Mouse (Mus musculus) intestine, embryonic 16.5 days (tissue): Measurements from ENCODE around the gene Cfap73. TPM values are rescaled to one million over a fixed set of nuclear protein-coding genes. Genes with fewer than 3 reads are reported as not detected.

ENCODE experiments used
- ATAC-seq: fragments of 200-750 bp; cut with Nextera tagmentation; 2 replicates; pipeline ENCODE4 v1.8.0; 2017; ENCODE audit warnings: moderate TSS enrichment, moderate library complexity
- H3K27ac ChIP-seq: fragments of 300-500 bp; sonication (generic); 2 replicates; pipeline ENCODE4 v1.5.1; 2014; ENCODE audit warnings: mild to moderate bottlenecking, low read length
- H3K27me3 ChIP-seq: fragments of 300-500 bp; sonication (generic); replicated peaks from 2 replicates; pipeline ENCODE4 v1.6.1; 2014; ENCODE audit warnings: low read length, control low read depth, mixed read lengths; ENCODE audit not compliant: control insufficient read depth, insufficient read depth
- H3K36me3 ChIP-seq: fragments of 300-500 bp; sonication (generic); 2 replicates; pipeline ENCODE4 v1.6.1; 2014; ENCODE audit warnings: low read length, control low read depth; ENCODE audit not compliant: control insufficient read depth, insufficient read depth
- H3K4me1 ChIP-seq: fragments of 300-500 bp; sonication (generic); 2 replicates; pipeline ENCODE4 v1.6.1; 2014; ENCODE audit warnings: low read length, control low read depth, mixed read lengths; ENCODE audit not compliant: control insufficient read depth, insufficient read depth
- H3K4me2 ChIP-seq: fragments of 300-500 bp; sonication (generic); 2 replicates; pipeline ENCODE4 v1.6.1; 2014; ENCODE audit warnings: low read depth, low read length, control low read depth
- H3K4me3 ChIP-seq: fragments of 300-500 bp; sonication (generic); 2 replicates; pipeline ENCODE4 v1.5.1; 2014; ENCODE audit warnings: mild to moderate bottlenecking, low read length
- H3K9ac ChIP-seq: fragments of 300-500 bp; sonication (generic); 2 replicates; pipeline ENCODE4 v1.6.1; 2014; ENCODE audit warnings: low read depth, low read length
- H3K9me3 ChIP-seq: fragments of 300-500 bp; sonication (generic); 2 replicates; pipeline ENCODE4 v1.6.1; 2016; ENCODE audit warnings: low read length, control low read depth; ENCODE audit not compliant: control insufficient read depth
- WGBS: fragments of 180-500 bp; shearing (Covaris S2); extraction: QIAGEN DNeasy Blood & Tissue Kit; methylation state at CpG from one replicate; pipeline ENCODE4 v1.1.7; 2014; 5-methylcytosine and 5-hydroxymethylcytosine counted together
- polyA plus RNA-seq: library from polyadenylated mRNA; unstranded; fragments of >200 nt; fragmentation: Nextera tagmentation; extraction: Ambion mirVana; gene quantifications from 2 replicates; pipeline ENCODE4 v1.2.1, GENCODE M21; 2015

The Cfap73 gene
- polyA plus RNA-seq, 1 experiment from 2014 or later: not detected

DNA sequence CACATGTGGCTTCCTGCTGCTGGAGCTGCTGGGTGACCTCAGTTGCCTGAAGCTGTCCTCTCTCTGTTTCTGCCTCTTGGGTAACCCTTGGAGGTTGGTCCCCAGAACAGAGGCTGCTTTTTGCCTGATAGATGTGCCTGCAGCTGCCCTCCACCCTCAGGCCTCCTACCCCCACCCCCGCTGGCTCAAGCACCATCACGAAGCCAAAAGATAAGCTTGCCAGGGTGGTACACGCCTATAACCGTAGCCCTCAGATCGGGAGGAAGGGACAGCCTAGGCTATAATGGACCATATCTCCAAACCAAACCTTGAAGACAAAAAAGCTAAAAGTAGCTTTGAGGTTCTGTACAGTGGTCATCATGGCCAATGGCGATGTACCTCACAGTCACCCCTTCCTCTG lies 34.4 kb downstream of the Cfap73 start:
- Histone ChIP-seq H3K27me3 (no peaks in the 10 kb centered on the region), H3K9ac (no peak overlapping the region), H3K4me3 (no peak overlapping the region), H3K9me3 (no peaks in the 10 kb centered on the region), H3K36me3 (no peaks in the 10 kb centered on the region), H3K27ac (no peak overlapping the region), H3K4me1 (no peaks in the 10 kb centered on the region), H3K4me2 (no peak overlapping the region)
- 0 out of 2 replicates have a peak, but pooled peaks have one; percentile 29 for ATAC-seq
- 87% methylated on average over 6 of the region's 6 CpGs for WGBS

DNA sequence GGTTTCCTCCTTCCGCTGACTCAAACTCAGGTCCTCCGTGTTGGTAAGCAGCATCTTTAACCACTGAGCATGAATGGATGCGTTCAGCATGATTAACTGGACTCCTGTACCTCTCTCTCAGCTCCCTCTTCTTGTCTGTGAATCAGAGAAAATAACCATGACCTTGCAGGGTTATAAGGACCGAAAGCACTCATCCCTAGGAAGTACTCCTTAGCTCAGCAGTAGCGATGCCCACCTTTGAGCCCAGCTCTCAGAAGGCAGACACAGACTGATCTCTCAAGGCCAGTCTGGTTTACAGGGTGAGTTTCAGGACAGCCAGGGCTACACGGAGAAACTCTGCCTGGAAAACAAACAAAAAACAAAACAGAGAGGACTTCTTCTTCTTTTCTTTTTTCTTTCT lies 39.5 kb downstream of the Cfap73 start:
- no peak for ATAC-seq
- no peak overlapping the region for H3K9ac ChIP-seq
- no peaks in the 10 kb centered on the region for H3K4me1 ChIP-seq
- no peak overlapping the region for H3K27ac ChIP-seq
- 79% methylated on average over 6 of the region's 6 CpGs for WGBS
- H3K9me3 ChIP-seq: peaks cover 5% of the 10 kb centered on the region
- no peaks in the 10 kb centered on the region for H3K27me3 ChIP-seq
- H3K4me2 ChIP-seq: no peak overlapping the region
- H3K4me3 ChIP-seq: no peak overlapping the region
- no peaks in the 10 kb centered on the region for H3K36me3 ChIP-seq

- H3K4me3 ChIP-seq: no peak overlapping the region
- no peak overlapping the region for H3K9ac ChIP-seq
- H3K4me2 ChIP-seq: no peak overlapping the region
- H3K36me3 ChIP-seq: no peaks in the 10 kb centered on the region
- peaks cover 11% of the 10 kb centered on the region for H3K4me1 ChIP-seq
- peaks cover 5% of the 10 kb centered on the region for H3K9me3 ChIP-seq
- no peak for ATAC-seq
- H3K27ac ChIP-seq: no peak overlapping the region
- whole genome bisulfite sequencing: 71% methylated on average over 7 of the region's 7 CpGs
- no peaks in the 10 kb centered on the region for H3K27me3 ChIP-seq
Measured at GRCm38 (mm10) chr5:120592141-120592540, 41.9 kb downstream of the Cfap73 start.

DNA sequence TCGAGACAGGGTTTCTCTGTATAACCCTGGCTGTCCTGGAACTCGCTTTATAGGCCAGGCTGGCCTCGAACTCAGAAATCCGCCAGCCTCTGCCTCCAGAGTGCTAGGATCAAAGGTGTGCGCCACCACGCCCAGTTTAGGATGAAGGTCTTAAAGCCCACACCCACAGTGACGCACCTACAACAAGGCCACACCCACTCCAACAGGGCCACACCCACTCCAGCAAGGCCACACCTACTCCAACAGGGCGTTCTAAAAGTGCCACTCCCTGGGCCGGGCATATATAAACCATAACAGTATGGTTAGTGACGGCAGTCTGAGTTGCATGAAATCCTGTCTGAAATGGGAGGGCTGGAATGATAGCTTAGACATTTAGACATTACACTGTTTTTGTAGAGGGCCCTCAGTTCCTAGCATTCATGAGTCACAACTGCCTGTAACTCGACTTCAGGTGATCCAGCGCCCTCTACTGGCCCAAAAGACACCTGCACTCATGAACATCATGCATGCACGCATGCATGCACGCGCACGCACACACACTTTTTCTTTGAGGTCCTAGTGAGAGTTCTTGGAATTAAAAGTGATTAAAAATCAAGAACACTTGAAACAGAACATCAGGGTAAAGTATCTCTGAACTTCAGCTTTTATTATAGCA lies 43.6 kb downstream of the Cfap73 start:
- H3K4me2 ChIP-seq: no peak overlapping the region
- no peak overlapping the region for H3K9ac ChIP-seq
- WGBS: 71% methylated on average over 16 of the region's 16 CpGs
- peaks cover 22% of the 10 kb centered on the region for H3K4me1 ChIP-seq
- H3K36me3 ChIP-seq: no peaks in the 10 kb centered on the region
- no peak overlapping the region for H3K4me3 ChIP-seq
- no peak overlapping the region for H3K27ac ChIP-seq
- H3K9me3 ChIP-seq: peaks cover 5% of the 10 kb centered on the region
- no peaks in the 10 kb centered on the region for H3K27me3 ChIP-seq
- ATAC-seq: no peak

GRCm38 (mm10) chr5:120588569-120589094 lies 45.4 kb downstream of the Cfap73 start, which contains the start of the genes Tpcn1 and Iqcd:
Gene Tpcn1 (minus strand): TSS chr5:120588673.
Gene Iqcd (plus strand): TSS chr5:120589016.
- Histone ChIP-seq H3K4me3 (peak within 1 kb of the TSS; percentile 86), H3K36me3 (no peaks in the 10 kb centered on the region), H3K9ac (peak within 1 kb of the TSS; percentile 89), H3K9me3 (peaks cover 5% of the 10 kb centered on the region), H3K27me3 (no peaks in the 10 kb centered on the region), H3K4me1 (peaks cover 22% of the 10 kb centered on the region), H3K27ac (peak within 1 kb of the TSS; percentile 85), H3K4me2 (peak within 1 kb of the TSS; percentile 78)
- ATAC-seq: peak; percentile 97
- WGBS: under 1% methylated on average over 35 of the region's 35 CpGs

- H3K4me1 ChIP-seq: peaks cover 22% of the 10 kb centered on the region
- 0 out of 2 replicates have a peak, but pooled peaks have one; percentile 7 for ATAC-seq
- WGBS: under 1% methylated on average over 28 of the region's 29 CpGs
- H3K4me2 ChIP-seq: peak overlapping the region; percentile 78
- H3K9me3 ChIP-seq: peaks cover 5% of the 10 kb centered on the region
- peak overlapping the region; percentile 86 for H3K4me3 ChIP-seq
- no peaks in the 10 kb centered on the region for H3K27me3 ChIP-seq
- peaks cover 2% of the 10 kb centered on the region; the same call in 1 of the 2 replicates for H3K36me3 ChIP-seq
- H3K27ac ChIP-seq: peak overlapping the region; percentile 85
- peak overlapping the region; percentile 89 for H3K9ac ChIP-seq
Measured at GRCm38 (mm10) chr5:120587940-120588568, 46.0 kb downstream of the Cfap73 start.

GRCm38 (mm10) chr5:120587616-120587926 lies 46.5 kb downstream of the Cfap73 start:
- Histone ChIP-seq H3K36me3 (peaks cover 3% of the 10 kb centered on the region; the same call in 1 of the 2 replicates), H3K4me3 (peak overlapping the region; percentile 86), H3K27me3 (no peaks in the 10 kb centered on the region), H3K9me3 (peaks cover 5% of the 10 kb centered on the region), H3K9ac (peak overlapping the region; percentile 89), H3K4me1 (peaks cover 22% of the 10 kb centered on the region), H3K27ac (peak overlapping the region; percentile 85), H3K4me2 (peak overlapping the region; percentile 78)
- WGBS: 20% methylated on average over 9 of the region's 9 CpGs
- no peak for ATAC-seq

- peak; percentile 27 for ATAC-seq
- peak overlapping the region; percentile 85 for H3K27ac ChIP-seq
- H3K36me3 ChIP-seq: peaks cover 3% of the 10 kb centered on the region; the same call in 1 of the 2 replicates
- peak overlapping the region; percentile 89 for H3K9ac ChIP-seq
- peak overlapping the region; percentile 78 for H3K4me2 ChIP-seq
- WGBS: 8% methylated on average over 17 of the region's 17 CpGs
- H3K4me3 ChIP-seq: peak overlapping the region; percentile 86
- peaks cover 26% of the 10 kb centered on the region for H3K4me1 ChIP-seq
- no peaks in the 10 kb centered on the region for H3K27me3 ChIP-seq
- H3K9me3 ChIP-seq: no peaks in the 10 kb centered on the region
Measured at GRCm38 (mm10) chr5:120586741-120587615, 47.1 kb downstream of the Cfap73 start.

DNA sequence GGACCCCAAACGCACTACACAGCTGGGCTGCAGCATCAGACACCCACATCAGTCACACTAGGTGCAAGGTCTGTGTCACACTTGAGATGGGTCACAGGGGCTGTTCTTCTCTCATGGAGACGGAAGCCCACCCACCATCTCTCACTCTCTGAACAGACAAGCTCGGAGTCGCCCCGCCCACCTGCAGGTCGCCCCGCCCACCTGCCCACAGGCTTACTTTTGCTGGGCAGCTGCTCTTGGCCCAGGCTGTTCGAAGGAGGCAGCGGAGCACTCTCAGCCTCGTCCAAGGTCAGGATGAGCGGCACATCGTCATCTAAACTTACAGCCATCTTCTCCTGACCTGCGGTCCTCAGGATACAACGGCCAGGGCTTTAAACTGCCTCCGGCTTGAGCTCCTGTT lies 49.1 kb downstream of the Cfap73 start:
- H3K4me2 ChIP-seq: no peak overlapping the region
- no peak overlapping the region for H3K9ac ChIP-seq
- H3K27ac ChIP-seq: no peak overlapping the region
- peaks cover 3% of the 10 kb centered on the region; the same call in 1 of the 2 replicates for H3K36me3 ChIP-seq
- peaks cover 31% of the 10 kb centered on the region for H3K4me1 ChIP-seq
- WGBS: 49% methylated on average over 15 of the region's 15 CpGs
- no peak for ATAC-seq
- H3K4me3 ChIP-seq: no peak overlapping the region
- no peaks in the 10 kb centered on the region for H3K9me3 ChIP-seq
- no peaks in the 10 kb centered on the region for H3K27me3 ChIP-seq
